Mouse (Mus musculus): ENCODE measurements at regions not wholly inside any gene's neighbourhood (a gene's known extent, or its start where the extent isn't known, plus 50 kb on each side); places are given as distances from the start of the nearest gene placed in this dataset.

- H3K9ac ChIP-seq = no peak overlapping the region
- peaks cover 6% of the 10 kb centered on the region; the same call in 1 of the 2 replicates for H3K4me1 ChIP-seq
- H3K27me3 ChIP-seq = no peaks in the 10 kb centered on the region
- ATAC-seq (ENCODE audit: low FRiP score) = no peak
- H3K36me3 ChIP-seq = no peaks in the 10 kb centered on the region
- 63% methylated on average over 8 of the region's 8 CpGs for WGBS
- H3K27ac ChIP-seq = no peak overlapping the region
- H3K4me2 ChIP-seq (replicated peaks) = no peak overlapping the region
- H3K9me3 ChIP-seq (replicated peaks) = no peaks in the 10 kb centered on the region
- no peak overlapping the region for H3K4me3 ChIP-seq
Observed at GRCm38 (mm10) chr13:6060229-6060845, 199.1 kb downstream of the Klf6 start.

GRCm38 (mm10) chr13:6062305-6062704 lies 201.0 kb downstream of the Klf6 start:
- no peak for ATAC-seq (ENCODE audit: low FRiP score)
- H3K4me1 ChIP-seq = peaks cover 6% of the 10 kb centered on the region; the same call in 1 of the 2 replicates
- H3K27ac ChIP-seq = no peak overlapping the region
- no peaks in the 10 kb centered on the region for H3K9me3 ChIP-seq (replicated peaks)
- 92% methylated on average over 4 of the region's 4 CpGs for WGBS
- H3K9ac ChIP-seq = no peak overlapping the region
- no peak overlapping the region for H3K4me3 ChIP-seq
- H3K4me2 ChIP-seq (replicated peaks) = no peak overlapping the region
- no peaks in the 10 kb centered on the region for H3K27me3 ChIP-seq
- H3K36me3 ChIP-seq = no peaks in the 10 kb centered on the region

GRCm38 (mm10) chr13:6062729-6063386 lies 201.6 kb downstream of the Klf6 start:
- WGBS = 77% methylated on average over 3 of the region's 3 CpGs
- H3K27ac ChIP-seq = no peak overlapping the region
- no peaks in the 10 kb centered on the region for H3K9me3 ChIP-seq (replicated peaks)
- H3K27me3 ChIP-seq = no peaks in the 10 kb centered on the region
- H3K36me3 ChIP-seq = no peaks in the 10 kb centered on the region
- no peak overlapping the region for H3K9ac ChIP-seq
- H3K4me3 ChIP-seq = no peak overlapping the region
- ATAC-seq (ENCODE audit: low FRiP score) = no peak
- H3K4me2 ChIP-seq (replicated peaks) = no peak overlapping the region
- H3K4me1 ChIP-seq = peaks cover 6% of the 10 kb centered on the region; the same call in 1 of the 2 replicates

- no peak overlapping the region for H3K4me2 ChIP-seq (replicated peaks)
- no peak overlapping the region for H3K9ac ChIP-seq
- no peaks in the 10 kb centered on the region for H3K36me3 ChIP-seq
- H3K4me1 ChIP-seq = no peaks in the 10 kb centered on the region
- ATAC-seq (ENCODE audit: low FRiP score) = no peak
- no peaks in the 10 kb centered on the region for H3K27me3 ChIP-seq
- H3K27ac ChIP-seq = no peak overlapping the region
- no peaks in the 10 kb centered on the region for H3K9me3 ChIP-seq (replicated peaks)
- H3K4me3 ChIP-seq = no peak overlapping the region
- 87% methylated on average over 4 of the region's 4 CpGs for WGBS
Observed at GRCm38 (mm10) chr13:6076978-6077825, 215.9 kb downstream of the Klf6 start.

GRCm38 (mm10) chr13:6085891-6086290 lies 224.6 kb downstream of the Klf6 start:
- WGBS = 64% methylated on average over 2 of the region's 2 CpGs
- Histone ChIP-seq H3K4me2 (replicated peaks) (no peak overlapping the region), H3K36me3 (no peaks in the 10 kb centered on the region), H3K4me3 (no peak overlapping the region), H3K4me1 (no peaks in the 10 kb centered on the region), H3K9me3 (replicated peaks) (no peaks in the 10 kb centered on the region), H3K9ac (no peak overlapping the region), H3K27ac (no peak overlapping the region), H3K27me3 (no peaks in the 10 kb centered on the region)
- no peak for ATAC-seq (ENCODE audit: low FRiP score)

- H3K9me3 ChIP-seq (replicated peaks) = no peaks in the 10 kb centered on the region
- ATAC-seq (ENCODE audit: low FRiP score) = no peak
- no peak overlapping the region for H3K4me2 ChIP-seq (replicated peaks)
- WGBS = 83% methylated on average over 7 of the region's 7 CpGs
- H3K4me1 ChIP-seq = no peaks in the 10 kb centered on the region
- no peak overlapping the region for H3K9ac ChIP-seq
- no peak overlapping the region for H3K27ac ChIP-seq
- no peaks in the 10 kb centered on the region for H3K36me3 ChIP-seq
- no peak overlapping the region for H3K4me3 ChIP-seq
- no peaks in the 10 kb centered on the region for H3K27me3 ChIP-seq
Observed at GRCm38 (mm10) chr13:6109018-6109657, 247.9 kb downstream of the Klf6 start.

- H3K4me1 ChIP-seq = no peaks in the 10 kb centered on the region
- H3K4me3 ChIP-seq = no peak overlapping the region
- H3K27me3 ChIP-seq = no peaks in the 10 kb centered on the region
- 93% methylated on average over 1 of the region's 1 CpGs for WGBS
- H3K27ac ChIP-seq = no peak overlapping the region
- H3K4me2 ChIP-seq (replicated peaks) = no peak overlapping the region
- H3K9me3 ChIP-seq (replicated peaks) = no peaks in the 10 kb centered on the region
- no peaks in the 10 kb centered on the region for H3K36me3 ChIP-seq
- H3K9ac ChIP-seq = no peak overlapping the region
- no peak for ATAC-seq (ENCODE audit: low FRiP score)
Observed at GRCm38 (mm10) chr13:6119703-6120102, 258.4 kb downstream of the Klf6 start.

- no peak for ATAC-seq (ENCODE audit: low FRiP score)
- no peak overlapping the region for H3K27ac ChIP-seq
Observed at GRCm38 (mm10) chr13:6127311-6127710, 266.0 kb downstream of the Klf6 start.

GRCm38 (mm10) chr13:6128903-6129302 lies 267.6 kb downstream of the Klf6 start:
- ATAC-seq (ENCODE audit: low FRiP score) = no peak

More at GRCm38 (mm10) chr13:6127311-6127710, 266.0 kb downstream of the Klf6 start:
- no peak overlapping the region for H3K4me2 ChIP-seq (replicated peaks)
- H3K27me3 ChIP-seq = no peaks in the 10 kb centered on the region
- H3K4me1 ChIP-seq = no peaks in the 10 kb centered on the region
- H3K9me3 ChIP-seq (replicated peaks) = no peaks in the 10 kb centered on the region
- no peak overlapping the region for H3K4me3 ChIP-seq
- 90% methylated on average over 1 of the region's 1 CpGs for WGBS
- H3K9ac ChIP-seq = no peak overlapping the region
- H3K36me3 ChIP-seq = no peaks in the 10 kb centered on the region

GRCm38 (mm10) chr13:6131363-6131762 lies 270.1 kb downstream of the Klf6 start:
- H3K27me3 ChIP-seq = no peaks in the 10 kb centered on the region
- no peaks in the 10 kb centered on the region for H3K36me3 ChIP-seq
- no peaks in the 10 kb centered on the region for H3K9me3 ChIP-seq (replicated peaks)
- no peak overlapping the region for H3K4me3 ChIP-seq
- H3K4me2 ChIP-seq (replicated peaks) = no peak overlapping the region
- WGBS = 84% methylated on average over 2 of the region's 2 CpGs
- no peak overlapping the region for H3K9ac ChIP-seq
- ATAC-seq (ENCODE audit: low FRiP score) = no peak
- no peak overlapping the region for H3K27ac ChIP-seq
- H3K4me1 ChIP-seq = no peaks in the 10 kb centered on the region

More at GRCm38 (mm10) chr13:6128903-6129302, 267.6 kb downstream of the Klf6 start:
- Histone ChIP-seq H3K9ac (no peak overlapping the region), H3K4me3 (no peak overlapping the region), H3K4me1 (no peaks in the 10 kb centered on the region), H3K4me2 (replicated peaks) (no peak overlapping the region), H3K36me3 (no peaks in the 10 kb centered on the region), H3K27ac (no peak overlapping the region), H3K9me3 (replicated peaks) (no peaks in the 10 kb centered on the region), H3K27me3 (no peaks in the 10 kb centered on the region)
- 68% methylated on average over 1 of the region's 1 CpGs for WGBS

GRCm38 (mm10) chr13:6137170-6137569 lies 275.9 kb downstream of the Klf6 start:
- no peak overlapping the region for H3K27ac ChIP-seq
- no peak for ATAC-seq (ENCODE audit: low FRiP score)
- no peaks in the 10 kb centered on the region for H3K4me1 ChIP-seq
- H3K4me3 ChIP-seq = no peak overlapping the region
- H3K27me3 ChIP-seq = no peaks in the 10 kb centered on the region
- H3K9ac ChIP-seq = no peak overlapping the region
- H3K4me2 ChIP-seq (replicated peaks) = no peak overlapping the region
- 26% methylated on average over 4 of the region's 4 CpGs for WGBS
- no peaks in the 10 kb centered on the region for H3K9me3 ChIP-seq (replicated peaks)
- H3K36me3 ChIP-seq = no peaks in the 10 kb centered on the region

- no peaks in the 10 kb centered on the region for H3K27me3 ChIP-seq
- no peak overlapping the region for H3K27ac ChIP-seq
- no peak overlapping the region for H3K4me3 ChIP-seq
- no peaks in the 10 kb centered on the region for H3K9me3 ChIP-seq (replicated peaks)
- H3K4me2 ChIP-seq (replicated peaks) = no peak overlapping the region
- H3K36me3 ChIP-seq = no peaks in the 10 kb centered on the region
- no peaks in the 10 kb centered on the region for H3K4me1 ChIP-seq
- WGBS = 73% methylated on average over 2 of the region's 2 CpGs
- ATAC-seq (ENCODE audit: low FRiP score) = no peak
- H3K9ac ChIP-seq = no peak overlapping the region
Observed at GRCm38 (mm10) chr13:6142771-6143170, 281.5 kb downstream of the Klf6 start.
